Mouse (Mus musculus): Measurements from ENCODE around the gene Kcnt2.

- no peak for TF ChIP-seq CTCF (IDR thresholded peaks at IDR 0.05; ENCODE audit: low read depth, low read length)
- TF ChIP-seq TAL1 (conservative IDR thresholded peaks at IDR 0.05; ENCODE audit: low read depth, low read length): no peak
- TF ChIP-seq GATA1 (IDR thresholded peaks at IDR 0.05; ENCODE audit: borderline replicate concordance, low read length): no peak
- TF ChIP-seq POLR2AphosphoS5 (IDR thresholded peaks at IDR 0.05; ENCODE audit: insufficient replicate concordance, low read depth, low read length): no peak
Measured at GRCm38 (mm10) chr1:140469586-140469985, 223.6 kb downstream of the Kcnt2 start.
